Mouse (Mus musculus) liver, adult 2 months (tissue): ENCODE results near the gene Krtap5-2.
"Not testable (repeated sequence)": the region's sequence is repeated elsewhere in the genome, so short reads cannot be mapped to it uniquely, and the experiment has no call there.

ENCODE experiments used
- CTCF ChIP-seq: fragments of 200-500 bp; IDR thresholded peaks from 2 replicates; pipeline ENCODE4 v1.5.1; 2011; ENCODE audit warnings: low read depth, low read length, control low read depth
- POLR2A ChIP-seq: fragments of 200-500 bp; IDR thresholded peaks from 2 replicates; pipeline ENCODE4 v1.6.1; 2011; ENCODE audit warnings: low read length, control low read depth; ENCODE audit not compliant: insufficient read depth; ENCODE audit errors: extremely low read depth

- TF ChIP-seq POLR2A, CTCF: not testable (repeated sequence)
Measured at GRCm38 (mm10) chr7:142175905-142176304, at the start of gene Krtap5-2.
